Comparison of ENCODE assay signal across 33 mouse cellular contexts in the genomic region with DNA sequence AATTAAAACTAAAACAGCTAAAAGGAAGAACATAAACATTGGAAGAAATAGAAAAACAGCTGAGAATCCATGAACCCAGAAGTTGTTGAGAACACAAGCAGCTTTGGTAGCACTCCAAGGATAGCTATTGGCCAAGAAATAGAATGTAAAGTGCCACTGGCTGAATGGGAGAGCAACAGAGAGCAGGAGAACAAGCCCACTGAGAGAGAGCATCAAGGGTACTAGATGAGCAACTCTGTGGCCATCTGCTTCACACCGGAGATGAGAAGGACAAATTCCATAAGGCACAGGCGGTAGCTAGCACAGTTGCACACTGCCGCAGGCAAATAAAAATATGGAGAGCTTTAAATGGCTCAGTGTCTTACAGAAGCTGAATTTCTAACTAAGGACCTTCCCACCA. TPM values are rescaled to one million over a fixed set of nuclear protein-coding genes. Genes with fewer than 3 reads are reported as not detected.
DNase-seq lines count a peak whose midpoint lies in the region; TF ChIP-seq lines count a peak whose summit lies in the region.
"Had no signal": no experiment of that assay in that cellular context is flagged by ENCODE, and none has a peak within 500 bp of the region (broad histone marks: within the 10 kb centered on the region; RNA-seq: fewer than 3 reads in every experiment).

No protein-coding gene starts in this region.

- no peaks in the 10 kb centered on the region for H3K4me1 ChIP-seq in thymus, adult 2 months (replicated peaks; ENCODE audit: control insufficient read depth, insufficient read depth, low read length)
- H3K4me1 ChIP-seq: embryonic facial prominence, embryonic 13.5 days; forebrain, embryonic 13.5 days; intestine, embryonic 15.5 days; limb, embryonic 15.5 days; midbrain, embryonic 12.5 days had no signal

- no peaks in the 10 kb centered on the region for H3K27me3 ChIP-seq in thymus, adult 2 months (ENCODE audit: control insufficient read depth, insufficient read depth, low read length)
- H3K27me3 ChIP-seq: embryonic facial prominence, embryonic 13.5 days; forebrain, embryonic 13.5 days; intestine, embryonic 15.5 days; limb, embryonic 15.5 days; midbrain, embryonic 12.5 days had no signal

- WGBS in thymus, adult 2 months, result 98% methylated on average over 3 of the region's 3 CpGs

- TF ChIP-seq POLR2A in brain, embryonic 14.5 days (IDR thresholded peaks at IDR 0.05; ENCODE audit: borderline replicate concordance, extremely low read depth, insufficient read depth, insufficient read length, poor library complexity, severe bottlenecking), result no peak
- TF ChIP-seq POLR2A in thymus, adult 2 months (IDR thresholded peaks at IDR 0.05; ENCODE audit: control insufficient read depth, extremely low read depth, insufficient read depth, low read length, poor library complexity), result no peak

- DNase-seq in layer of hippocampus, adult 8-10 months (ENCODE audit: low spot score in 2 of 2), result peak; percentile 12 to 19
- no peak for DNase-seq in layer of hippocampus, postnatal 10 days (ENCODE audit: low spot score in 2 of 2)
- peak; percentile 58 for DNase-seq in brain, adult 2 months (ENCODE audit: low read depth, low spot score)
- peak; percentile 20 for DNase-seq in brain, embryonic 14.5 days (ENCODE audit: low read depth)
- peak; percentile 15 to 24 for DNase-seq in layer of hippocampus, postnatal 14 days (ENCODE audit: low spot score in 2 of 2)
- no peak for DNase-seq in testis, postnatal 10 days (ENCODE audit: low spot score)
- no peak for DNase-seq in thymus, adult 2 months
- DNase-seq: adrenal gland, adult 2 months; cerebellum, adult 8-10 months; cerebellum, postnatal 36 days; embryo, embryonic 11 days; gastrocnemius, postnatal 10 days; kidney, postnatal 36 days; lung, embryonic 14.5 days had no signal

- no peak overlapping the region for H3K27ac ChIP-seq in thymus, adult 2 months (ENCODE audit: control insufficient read depth, insufficient read depth, low read length)
- H3K27ac ChIP-seq: embryonic facial prominence, embryonic 13.5 days; forebrain, embryonic 13.5 days; intestine, embryonic 15.5 days; limb, embryonic 15.5 days; liver, embryonic 14.5 days; midbrain, embryonic 12.5 days had no signal

- no peak overlapping the region for H3K4me3 ChIP-seq in thymus, adult 2 months (ENCODE audit: control insufficient read depth, insufficient read depth, low read length)
- H3K4me3 ChIP-seq: embryonic facial prominence, embryonic 13.5 days; erythroblast, embryonic 14.5 days; forebrain, embryonic 13.5 days; intestine, embryonic 15.5 days; limb, embryonic 15.5 days; midbrain, embryonic 12.5 days had no signal

- no peak for TF ChIP-seq CTCF in brain, embryonic 14.5 days (IDR thresholded peaks at IDR 0.05; ENCODE audit: borderline replicate concordance, extremely low read depth, insufficient read depth, insufficient read length)
- TF ChIP-seq CTCF in thymus, adult 2 months (IDR thresholded peaks at IDR 0.05; ENCODE audit: borderline replicate concordance, control insufficient read depth, extremely low read depth, insufficient read depth, low read length, poor library complexity), result no peak

- H3K36me3 ChIP-seq in thymus, adult 2 months (ENCODE audit: control insufficient read depth, insufficient read depth, low read length), result no peaks in the 10 kb centered on the region
- H3K36me3 ChIP-seq: embryonic facial prominence, embryonic 13.5 days; intestine, embryonic 15.5 days; limb, embryonic 15.5 days; midbrain, embryonic 12.5 days had no signal

RNA-seq across cellular contexts. Expression of gene Gm9195, which starts 1.3 kb away (rescaled TPM):
- total RNA-seq in layer of hippocampus, adult 8-10 months (2022), result not detected
- not detected for total RNA-seq in layer of hippocampus, postnatal 10 days (2021)
- polyA plus RNA-seq in brain, embryonic 14.5 days (2012; rRNA removed), result not detected in 2 replicates
- not detected for total RNA-seq in layer of hippocampus, postnatal 14 days (2021)
- 0.89 and 1.0 TPM in 2 replicates for polyA plus RNA-seq in thymus, adult 2 months (2012; rRNA removed)
- total RNA-seq: adrenal gland, adult 2 months; adrenal gland, postnatal 4 days; gastrocnemius, postnatal 10 days; granulocyte monocyte progenitor cell, adult 5-6 weeks; hematopoietic stem cell, adult 5-6 weeks; megakaryocyte, adult 5-6 weeks; MEL; neutrophil, adult 5-6 weeks had no signal
- polyA plus RNA-seq: adrenal gland, adult 2 months; C2C12; embryonic facial prominence, embryonic 13.5 days; erythroblast, embryonic 14.5 days; forebrain, embryonic 13.5 days; heart, embryonic 11.5 days; heart, postnatal 0 days; hindbrain, embryonic 16.5 days; intestine, embryonic 15.5 days; kidney, embryonic 14.5 days; limb, embryonic 15.5 days; liver, embryonic 14.5 days; lung, embryonic 14.5 days; midbrain, embryonic 12.5 days; stomach, embryonic 16.5 days had no signal

Comparison
In these comparisons a context has a peak if more than half of its experiments do, and no peak if none do; other contexts are left out.
1. DNase-seq: peak in layer of hippocampus, adult 8-10 months (2 of 2), brain, adult 2 months (single experiment), brain, embryonic 14.5 days (single experiment) and layer of hippocampus, postnatal 14 days (2 of 2); none in layer of hippocampus, postnatal 10 days (0 of 2), testis, postnatal 10 days (single experiment) and thymus, adult 2 months (single experiment).